Mouse (Mus musculus) CH12.LX (cell line): ENCODE results near the gene Akap2. TPM values are rescaled to one million over a fixed set of nuclear protein-coding genes. Genes with fewer than 3 reads are reported as not detected.

Source experiments
- DNase-seq: peaks from one replicate; pipeline ENCODE4 v3.0.0-alpha.2; 2013; ENCODE audit errors: extremely low read depth
- H3K27ac ChIP-seq: 2 replicates; pipeline ENCODE4 v1.5.1; 2012; ENCODE audit warnings: low read depth, mild to moderate bottlenecking, control low read depth, moderate library complexity; ENCODE audit not compliant: insufficient read depth
- H3K27me3 ChIP-seq: replicated peaks from 2 replicates; pipeline ENCODE3; 2012; ENCODE audit warnings: inconsistent platforms
- H3K36me3 ChIP-seq, 2 experiments: replicated peaks in 1 of 2; 2 replicates each; pipeline versions ENCODE3 to v1.6.1; 2012; ENCODE audit warnings: inconsistent platforms in 1 of 2, low read length in 1 of 2, mild to moderate bottlenecking in 1 of 2, mixed read lengths in 1 of 2, moderate library complexity in 1 of 2; ENCODE audit not compliant: control insufficient read depth in 1 of 2, insufficient read depth in 1 of 2
- H3K4me1 ChIP-seq, 2 experiments: 2 replicates each; pipeline ENCODE4 v1.6.1; 2012; ENCODE audit warnings: inconsistent platforms in 1 of 2, moderate library complexity in 1 of 2; ENCODE audit not compliant: insufficient read depth in 2 of 2, control insufficient read depth in 1 of 2
- H3K4me2 ChIP-seq: 2 replicates; pipeline ENCODE4 v1.6.1; 2012; ENCODE audit warnings: low read depth, mild to moderate bottlenecking, control low read depth; ENCODE audit not compliant: poor library complexity, insufficient read depth, severe bottlenecking
- H3K4me3 ChIP-seq, 3 experiments: fragments of 150-350 bp in 1 of 3; sonication (generic) in 1 of 3; replicated peaks in 1 of 3; 2 replicates each; pipeline versions ENCODE3 to v1.5.1; 2011 to 2012; ENCODE audit warnings: low read depth in 2 of 3, low read length in 2 of 3, mild to moderate bottlenecking in 2 of 3, moderate library complexity in 2 of 3, control low read depth in 1 of 3, improper control_type of control experiment in 1 of 3, inconsistent platforms in 1 of 3, mixed read lengths in 1 of 3; ENCODE audit not compliant: poor library complexity in 1 of 3
- H3K79me2 ChIP-seq: replicated peaks from 2 replicates; pipeline ENCODE4 v1.6.1; 2012; ENCODE audit warnings: mild to moderate bottlenecking, moderate library complexity; ENCODE audit not compliant: control insufficient read depth, poor library complexity, insufficient read depth, severe bottlenecking; ENCODE audit errors: extremely low read depth
- H3K9ac ChIP-seq: 2 replicates; pipeline ENCODE4 v1.6.1; 2012; ENCODE audit warnings: low read depth, mild to moderate bottlenecking, control low read depth, moderate library complexity; ENCODE audit not compliant: insufficient read depth
- H3K9me3 ChIP-seq: replicated peaks from 2 replicates; pipeline ENCODE3; 2012; ENCODE audit warnings: low read length, inconsistent platforms, mixed read lengths
- BHLHE40 ChIP-seq: IDR thresholded peaks from 2 replicates; pipeline ENCODE4 v1.6.1; 2011; ENCODE audit warnings: mild to moderate bottlenecking, low read depth, low read length, improper control_type of control experiment
- CHD1 ChIP-seq: IDR thresholded peaks from 2 replicates; pipeline ENCODE4 v1.6.1; 2012; ENCODE audit warnings: low read depth, low read length, improper control_type of control experiment, inconsistent platforms
- CHD2 ChIP-seq: IDR thresholded peaks from 2 replicates; pipeline ENCODE4 v1.6.1; 2011; ENCODE audit warnings: low read length, improper control_type of control experiment
- CTCF ChIP-seq, 2 experiments: IDR thresholded peaks in 1 of 2; conservative IDR thresholded peaks in 1 of 2; 2 replicates each; pipeline ENCODE4 v1.5.1; 2011 to 2012; ENCODE audit warnings: low read depth in 2 of 2, low read length in 2 of 2, improper control_type of control experiment in 1 of 2, inconsistent platforms in 1 of 2, mild to moderate bottlenecking in 1 of 2, moderate library complexity in 1 of 2
- E2F4 ChIP-seq: IDR thresholded peaks from 2 replicates; pipeline ENCODE4 v1.6.1; 2011; ENCODE audit warnings: low read depth, low read length, improper control_type of control experiment; ENCODE audit not compliant: insufficient replicate concordance
- EP300 ChIP-seq: IDR thresholded peaks from 2 replicates; pipeline ENCODE4 v1.6.1; 2011; ENCODE audit warnings: low read length, improper control_type of control experiment
- HCFC1 ChIP-seq: IDR thresholded peaks from 2 replicates; pipeline ENCODE4 v1.6.1; 2012; ENCODE audit warnings: low read depth, mild to moderate bottlenecking, inconsistent platforms, low read length, improper control_type of control experiment
- IRF4 ChIP-seq: IDR thresholded peaks from 2 replicates; pipeline ENCODE4 v1.6.1; 2014; ENCODE audit warnings: low read depth, mild to moderate bottlenecking, inconsistent platforms, low read length, improper control_type of control experiment
- JUN ChIP-seq: IDR thresholded peaks from 2 replicates; pipeline ENCODE4 v1.6.1; 2011; ENCODE audit warnings: low read depth, mild to moderate bottlenecking, low read length, improper control_type of control experiment, moderate library complexity; ENCODE audit not compliant: insufficient read depth
- JUND ChIP-seq: conservative IDR thresholded peaks from 2 replicates; pipeline ENCODE4 v1.6.1; 2011; ENCODE audit warnings: low read depth, low read length, improper control_type of control experiment
- KAT2A ChIP-seq: IDR thresholded peaks from 2 replicates; pipeline ENCODE4 v1.6.1; 2012; ENCODE audit warnings: low read length, improper control_type of control experiment, inconsistent platforms; ENCODE audit not compliant: insufficient replicate concordance
- MAX ChIP-seq: IDR thresholded peaks from 2 replicates; pipeline ENCODE4 v1.6.1; 2011; ENCODE audit warnings: low read length, improper control_type of control experiment
- MAZ ChIP-seq: IDR thresholded peaks from 2 replicates; pipeline ENCODE4 v1.6.1; 2012; ENCODE audit warnings: low read depth, mild to moderate bottlenecking, inconsistent platforms, low read length, improper control_type of control experiment, moderate library complexity
- MEF2A ChIP-seq: IDR thresholded peaks from 2 replicates; pipeline ENCODE4 v1.6.1; 2014; ENCODE audit warnings: low read depth, mild to moderate bottlenecking, inconsistent platforms, low read length, improper control_type of control experiment, borderline replicate concordance
- MXI1 ChIP-seq: IDR thresholded peaks from 2 replicates; pipeline ENCODE4 v1.6.1; 2011; ENCODE audit warnings: mild to moderate bottlenecking, low read depth, low read length, improper control_type of control experiment
- NELFE ChIP-seq: IDR thresholded peaks from 2 replicates; pipeline ENCODE4 v1.6.1; 2011; ENCODE audit warnings: low read depth, low read length, improper control_type of control experiment
- NRF1 ChIP-seq: IDR thresholded peaks from 2 replicates; pipeline ENCODE4 v1.6.1; 2014; ENCODE audit warnings: low read depth, mild to moderate bottlenecking, inconsistent platforms, low read length, improper control_type of control experiment, moderate library complexity
- PAX5 ChIP-seq: IDR thresholded peaks from 2 replicates; pipeline ENCODE4 v1.6.1; 2012; ENCODE audit warnings: low read length, inconsistent platforms, mixed read lengths
- POLR2A ChIP-seq: IDR thresholded peaks from 2 replicates; pipeline ENCODE4 v1.6.1; 2011; ENCODE audit warnings: low read depth, mild to moderate bottlenecking, improper control_type of control experiment, low read length
- POLR2AphosphoS2 ChIP-seq: IDR thresholded peaks from 2 replicates; pipeline ENCODE4 v1.6.1; 2011; ENCODE audit warnings: low read depth, low read length, improper control_type of control experiment
- RCOR1 ChIP-seq: conservative IDR thresholded peaks from 2 replicates; pipeline ENCODE4 v1.6.1; 2012; ENCODE audit warnings: low read depth, mild to moderate bottlenecking, inconsistent platforms, low read length, improper control_type of control experiment
- SMC3 ChIP-seq: IDR thresholded peaks from 2 replicates; pipeline ENCODE4 v1.6.1; 2011; ENCODE audit warnings: low read depth, low read length, improper control_type of control experiment
- TCF12 ChIP-seq: IDR thresholded peaks from 2 replicates; pipeline ENCODE4 v1.6.1; 2014; ENCODE audit warnings: low read depth, mild to moderate bottlenecking, inconsistent platforms, low read length, improper control_type of control experiment
- UBTF ChIP-seq: IDR thresholded peaks from 2 replicates; pipeline ENCODE4 v1.6.1; 2012; ENCODE audit warnings: low read depth, mild to moderate bottlenecking, inconsistent platforms, low read length, improper control_type of control experiment, moderate library complexity
- USF1 ChIP-seq: IDR thresholded peaks from 2 replicates; pipeline ENCODE4 v1.6.1; 2014; ENCODE audit warnings: low read depth, mild to moderate bottlenecking, inconsistent platforms, low read length, improper control_type of control experiment
- ZC3H11A ChIP-seq: IDR thresholded peaks from 2 replicates; pipeline ENCODE4 v1.6.1; 2012; ENCODE audit warnings: low read depth, mild to moderate bottlenecking, inconsistent platforms, low read length, improper control_type of control experiment
- ZKSCAN1 ChIP-seq: IDR thresholded peaks from 2 replicates; pipeline ENCODE4 v1.6.1; 2012; ENCODE audit warnings: low read depth, inconsistent platforms, low read length, improper control_type of control experiment, borderline replicate concordance
- ZMIZ1 ChIP-seq: IDR thresholded peaks from 2 replicates; pipeline ENCODE4 v1.6.1; 2012; ENCODE audit warnings: low read depth, mild to moderate bottlenecking, inconsistent platforms, low read length, improper control_type of control experiment
- ZNF384 ChIP-seq: IDR thresholded peaks from 2 replicates; pipeline ENCODE4 v1.6.1; 2012; ENCODE audit warnings: low read depth, low read length, improper control_type of control experiment, inconsistent platforms
- dilution Hi-C: fragments of 300-500 bp; cut with MboI; formaldehyde crosslinking; loops from 2 replicates; pipeline ENCODE4 v1.14.3; 2020; ENCODE audit warnings: low sequenced_read_pairs; ENCODE audit not compliant: extremely low pct_unique_long_range_greater_than_20kb, extremely low pct_ligation_motif_present
- in situ Hi-C: fragments of 300-500 bp; cut with MboI; formaldehyde crosslinking; loops from 3 replicates; pipeline ENCODE4 v1.14.3; 2019; ENCODE audit warnings: low sequenced_read_pairs, low pct_ligation_motif_present, low pct_unique_long_range_greater_than_20kb, mixed read lengths
- polyA plus RNA-seq: library from polyadenylated mRNA; unstranded; fragments of >175 nt; gene quantifications from 2 replicates; pipeline ENCODE4 v1.2.1, GENCODE M21; 2012; ENCODE audit warnings: low read depth; ENCODE audit not compliant: insufficient read length
- total RNA-seq, 2 experiments: library from RNA; depleted of rRNA; stranded (reverse); fragments of 300-350 nt in 1 of 2; fragments of >200 nt in 1 of 2; gene quantifications; 2 replicates each; pipeline ENCODE4 v1.2.3; 2012 to 2014

Akap2 gene
- total and polyA plus RNA-seq, 3 experiments = 0.25 TPM; not detected in 2

DNA sequence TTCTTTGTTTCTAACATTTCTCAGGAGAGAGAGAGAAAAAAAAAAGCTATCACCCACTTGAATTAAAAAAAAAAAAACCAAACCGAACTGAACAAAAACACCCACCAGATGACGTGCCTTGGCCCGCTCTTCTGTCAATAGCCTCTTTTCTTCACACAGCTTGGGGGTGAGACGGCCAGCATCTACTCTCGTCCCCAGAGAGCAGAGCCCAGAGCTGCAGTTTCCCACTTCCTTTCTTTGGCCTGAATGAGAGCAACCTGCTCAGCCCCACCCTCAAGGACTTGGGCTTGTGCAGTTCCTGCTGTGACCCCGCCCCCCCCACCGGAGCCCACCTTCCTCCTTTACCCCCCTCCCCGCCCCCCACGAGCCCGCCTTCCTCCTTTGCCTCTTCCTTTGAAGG is 150.0 kb downstream of the Akap2 start (continued):
- TF ChIP-seq BHLHE40 = 0 out of 2 replicates have a peak, but pooled peaks have one; percentile 44
- no peak; the same call in 1 of the 2 replicates for TF ChIP-seq SMC3
- TF ChIP-seq JUN = no peak
- TF ChIP-seq POLR2A = peak; percentile 49
- TF ChIP-seq POLR2AphosphoS2 = no peak

DNA sequence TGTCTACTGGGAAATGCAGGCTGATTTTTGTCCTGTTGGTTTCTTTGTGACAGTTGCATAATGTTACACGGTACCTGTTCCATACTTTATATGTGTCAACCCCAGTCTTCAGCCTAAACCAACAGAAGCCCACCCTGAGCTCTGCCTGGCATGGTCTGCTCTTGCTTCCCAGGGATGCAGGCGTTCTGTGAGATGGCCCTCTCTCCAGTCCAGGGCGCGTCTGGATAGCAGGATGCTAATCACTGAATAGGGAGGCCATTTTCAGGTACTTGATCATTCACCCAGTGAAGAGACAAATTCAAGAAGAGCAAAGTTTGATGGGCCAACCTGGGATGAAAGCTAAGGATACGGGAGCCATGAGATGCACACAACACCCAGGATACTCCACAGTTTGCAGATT is 161.7 kb downstream of the Akap2 start:
- TF ChIP-seq MXI1 (no peak), PAX5 (no peak), HCFC1 (no peak), ZMIZ1 (no peak), E2F4 (no peak), POLR2AphosphoS2 (no peak), USF1 (no peak), RCOR1 (no peak), CHD1 (no peak)
- TF ChIP-seq, all 38 proteins: peak for 0
- dilution Hi-C loops = no loop called here

DNA sequence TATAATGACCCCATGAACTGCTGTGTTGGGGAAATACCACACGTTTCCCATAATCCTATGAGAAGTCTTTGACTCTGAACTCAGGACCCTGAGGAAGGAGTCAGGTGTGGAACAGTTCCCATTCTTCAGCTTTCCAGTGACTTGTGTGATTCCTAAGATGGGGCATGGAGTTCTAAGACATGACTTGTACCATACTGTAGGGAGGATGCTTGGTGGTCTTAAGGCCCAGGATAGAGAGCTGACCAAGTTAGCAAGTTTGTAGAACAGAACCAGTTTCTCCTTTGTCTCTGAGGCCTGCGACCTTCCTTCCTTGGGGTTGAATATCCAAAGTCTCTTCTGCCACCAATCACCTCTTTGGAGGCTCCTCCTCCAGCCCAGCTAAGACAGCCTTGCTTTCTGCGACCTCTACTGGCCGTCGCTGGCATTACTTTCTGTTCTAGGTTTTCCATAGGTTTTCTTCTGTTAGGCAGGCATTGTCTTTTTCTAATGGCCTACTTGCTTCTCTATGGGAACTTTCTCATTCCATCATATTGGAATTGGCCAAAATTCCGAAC is 162.4 kb downstream of the Akap2 start:
- H3K79me2 ChIP-seq = no peaks in the 10 kb centered on the region
- H3K4me3 ChIP-seq = no peak overlapping the region
- in situ Hi-C loops = loop anchor here (5.0 kb wide), 1 partner anchor 208 kb away; no protein-coding TSS in a partner anchor
- no peak overlapping the region for H3K4me2 ChIP-seq
- no peak overlapping the region for H3K27ac ChIP-seq
- dilution Hi-C loops = no loop called here
- H3K9me3 ChIP-seq = no peaks in the 10 kb centered on the region
- no peak overlapping the region for H3K9ac ChIP-seq
- H3K36me3 ChIP-seq = no peaks in the 10 kb centered on the region
- peaks cover 6 to 18% of the 10 kb centered on the region in 2 experiments; a peak in 2 of 4 replicates for H3K4me1 ChIP-seq
- TF ChIP-seq NELFE = peak; percentile 46; the same call in 1 of the 2 replicates
- TF ChIP-seq ZNF384 = no peak
- peak; percentile 94 to 96 for TF ChIP-seq CTCF (conservative IDR thresholded peaks at IDR 0.05 in 1 of 2, IDR thresholded peaks at IDR 0.05 in 1 of 2; ENCODE audit: low read depth in 2 of 2, low read length in 2 of 2)
- 0 out of 2 replicates have a peak, but pooled peaks have one; percentile 27 for TF ChIP-seq MAZ
- TF ChIP-seq KAT2A = no peak
- no peak for TF ChIP-seq EP300
- peak; percentile 43; the same call in 1 of the 2 replicates for TF ChIP-seq IRF4
- TF ChIP-seq RCOR1 = 0 out of 2 replicates have a peak, but pooled peaks have one; percentile 42
- TF ChIP-seq JUND = no peak
- no peak for TF ChIP-seq POLR2AphosphoS2
- TF ChIP-seq MAX = 0 out of 2 replicates have a peak, but pooled peaks have one; percentile 22
- TF ChIP-seq ZMIZ1 = no peak
- peak; percentile 16; the same call in 1 of the 2 replicates for TF ChIP-seq NRF1
- peak; percentile 98 for TF ChIP-seq SMC3
- no peak for TF ChIP-seq UBTF
- TF ChIP-seq ZC3H11A = peak; percentile 93
- no peak for TF ChIP-seq E2F4
- TF ChIP-seq MEF2A = 0 out of 2 replicates have a peak, but pooled peaks have one; percentile 44
- no peak for TF ChIP-seq CHD2
- TF ChIP-seq TCF12 = 0 out of 2 replicates have a peak, but pooled peaks have one; percentile 49
- no peak for TF ChIP-seq BHLHE40
- no peak for TF ChIP-seq ZKSCAN1
- TF ChIP-seq, all 38 proteins: peak for 11
- no peaks in the 10 kb centered on the region for H3K27me3 ChIP-seq
- peak; percentile 79 for DNase-seq

More for the DNA sequence above, 161.7 kb downstream of the Akap2 start:
- Histone ChIP-seq H3K4me2 (no peak overlapping the region), H3K9me3 (no peaks in the 10 kb centered on the region), H3K27ac (no peak overlapping the region), H3K36me3 (no peaks in the 10 kb centered on the region), H3K27me3 (no peaks in the 10 kb centered on the region), H3K4me3 (no peak overlapping the region), H3K79me2 (no peaks in the 10 kb centered on the region), H3K9ac (no peak overlapping the region), H3K4me1 (peaks cover 4 to 13% of the 10 kb centered on the region in 2 experiments; a peak in 2 of 4 replicates)
- DNase-seq = no peak
- in situ Hi-C loops = no loop called here
